Mouse (Mus musculus) E14TG2a.4 (cell line): ENCODE data around the gene Scamp5.

Experiments
- H3K27me3 ChIP-seq: 2 replicates; pipeline ENCODE4 v1.6.1; 2014; ENCODE audit warnings: low read length, control low read depth; ENCODE audit not compliant: insufficient read depth
- H3K36me3 ChIP-seq: 2 replicates; pipeline ENCODE4 v1.6.1; 2014; ENCODE audit warnings: low read length, control low read depth; ENCODE audit not compliant: insufficient read depth
- H3K4me1 ChIP-seq: replicated peaks from 2 replicates; pipeline ENCODE4 v1.6.1; 2014; ENCODE audit warnings: low read depth, low read length, control low read depth
- H3K4me3 ChIP-seq: replicated peaks from 2 replicates; pipeline ENCODE4 v1.5.1; 2014; ENCODE audit warnings: mild to moderate bottlenecking, low read length
- H3K9me3 ChIP-seq: 2 replicates; pipeline ENCODE4 v1.6.1; 2014; ENCODE audit warnings: low read length, control low read depth
- CTCF ChIP-seq: conservative IDR thresholded peaks from 2 replicates; pipeline ENCODE4 v1.5.1; 2014; ENCODE audit warnings: low read length
- NANOG ChIP-seq: IDR thresholded peaks from 2 replicates; pipeline ENCODE4 v1.6.1; 2014; ENCODE audit warnings: borderline replicate concordance, low read length, mixed read lengths
- POU5F1 ChIP-seq: IDR thresholded peaks from 2 replicates; pipeline ENCODE4 v1.6.1; 2014; ENCODE audit warnings: low read length, borderline replicate concordance

Gene Scamp5

GRCm38 (mm10) chr9:57467896-57468549 lies at the start of gene Scamp5:
Scamp5 (minus strand) TSS chr9:57468060.
- Histone ChIP-seq H3K9me3 (no peaks in the 10 kb centered on the region), H3K4me1 (peaks cover 56% of the 10 kb centered on the region)
- TF ChIP-seq NANOG = no peak
- no peak for TF ChIP-seq POU5F1
- TF ChIP-seq CTCF = no peak

DNA sequence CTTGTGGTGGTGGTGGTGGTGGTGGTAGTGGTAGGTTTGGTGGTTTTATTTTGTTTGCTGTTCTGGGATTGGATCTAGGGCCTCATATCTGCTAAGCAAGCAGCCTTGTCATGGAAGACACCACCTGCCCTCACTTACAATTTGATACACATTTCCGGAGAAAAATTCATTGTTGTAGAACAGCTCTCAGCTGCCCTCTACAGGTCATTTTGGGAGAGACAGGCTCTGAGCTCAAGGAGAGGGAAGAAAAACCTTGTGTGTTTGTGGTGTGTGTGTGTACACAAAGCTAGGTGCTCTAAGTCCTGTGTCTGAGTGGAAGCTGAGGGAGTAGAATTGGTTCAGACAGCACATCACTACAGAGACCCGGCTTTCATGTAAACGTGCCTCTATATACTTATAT lies 49.3 kb upstream of the Scamp5 start:
- no peak overlapping the region for H3K4me3 ChIP-seq
- peaks cover 8% of the 10 kb centered on the region for H3K36me3 ChIP-seq
- peak; percentile 86 for TF ChIP-seq CTCF
- TF ChIP-seq POU5F1 = no peak
- H3K9me3 ChIP-seq = no peaks in the 10 kb centered on the region
- H3K4me1 ChIP-seq = peaks cover 32% of the 10 kb centered on the region
- H3K27me3 ChIP-seq = no peaks in the 10 kb centered on the region

More at GRCm38 (mm10) chr9:57467896-57468549, at the start of gene Scamp5:
- no peaks in the 10 kb centered on the region for H3K27me3 ChIP-seq
- peak within 1 kb of the TSS; percentile 91 for H3K4me3 ChIP-seq
- H3K36me3 ChIP-seq = peaks cover 24% of the 10 kb centered on the region

DNA sequence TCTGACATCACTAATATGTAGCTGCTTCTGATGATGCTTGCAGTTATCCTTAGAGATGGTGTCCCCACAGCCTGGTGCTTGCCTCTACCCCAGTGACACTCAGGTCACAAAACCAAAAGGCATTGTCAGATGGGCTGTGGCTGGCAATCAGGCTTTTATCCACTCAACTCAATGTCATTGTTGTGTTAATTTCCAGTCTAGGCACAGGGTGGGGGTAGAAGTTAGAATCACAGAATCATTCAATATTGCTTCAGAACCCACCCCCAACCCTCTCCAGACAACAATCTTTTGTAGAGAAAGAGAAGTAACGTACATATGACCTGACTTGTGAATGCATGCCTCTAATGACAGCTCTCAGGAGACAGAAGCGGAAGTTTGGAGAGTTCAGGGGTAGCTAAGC lies 42.7 kb upstream of the Scamp5 start:
- peaks cover 63% of the 10 kb centered on the region for H3K4me1 ChIP-seq
- peaks cover 3% of the 10 kb centered on the region; the same call in 1 of the 2 replicates for H3K36me3 ChIP-seq
- TF ChIP-seq NANOG (peak; percentile 87), CTCF (no peak), POU5F1 (0 out of 2 replicates have a peak, but pooled peaks have one; percentile 55)
- H3K9me3 ChIP-seq = no peaks in the 10 kb centered on the region
- peak overlapping the region; percentile 51 for H3K4me3 ChIP-seq
- H3K27me3 ChIP-seq = no peaks in the 10 kb centered on the region

DNA sequence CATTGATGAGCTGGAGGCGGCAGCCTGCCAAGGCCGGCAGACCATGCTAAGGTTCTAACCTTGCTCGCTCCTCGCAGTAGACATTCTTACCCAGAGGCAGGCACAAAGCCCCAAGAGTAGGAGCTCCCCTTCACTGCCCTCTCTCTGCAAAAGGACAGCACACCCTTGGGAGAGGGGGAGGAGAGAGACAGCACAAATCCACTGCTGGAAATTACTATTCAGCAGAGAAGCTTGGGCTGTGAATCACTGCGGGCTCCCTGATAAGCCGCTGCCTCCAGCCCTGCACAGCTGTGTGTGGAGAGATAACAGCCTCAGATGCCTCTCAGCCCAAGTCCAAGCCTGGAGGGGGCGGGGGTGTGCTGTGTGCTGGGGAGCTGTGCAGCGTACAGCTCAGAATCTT lies 37.8 kb upstream of the Scamp5 start:
- TF ChIP-seq NANOG (no peak), POU5F1 (no peak)
- Histone ChIP-seq H3K27me3 (0 out of 2 replicates have a peak, but pooled peaks cover 2% of the 10 kb centered on the region), H3K9me3 (no peaks in the 10 kb centered on the region), H3K4me1 (peaks cover 72% of the 10 kb centered on the region), H3K36me3 (peaks cover 6% of the 10 kb centered on the region), H3K4me3 (peak overlapping the region; percentile 88)

GRCm38 (mm10) chr9:57504891-57505290 lies 37.0 kb upstream of the Scamp5 start:
- TF ChIP-seq CTCF (no peak), NANOG (no peak)
- peak overlapping the region; percentile 88 for H3K4me3 ChIP-seq
- 0 out of 2 replicates have a peak, but pooled peaks cover 2% of the 10 kb centered on the region for H3K27me3 ChIP-seq
- H3K9me3 ChIP-seq = no peaks in the 10 kb centered on the region
- peaks cover 72% of the 10 kb centered on the region for H3K4me1 ChIP-seq
- peaks cover 12% of the 10 kb centered on the region for H3K36me3 ChIP-seq

DNA sequence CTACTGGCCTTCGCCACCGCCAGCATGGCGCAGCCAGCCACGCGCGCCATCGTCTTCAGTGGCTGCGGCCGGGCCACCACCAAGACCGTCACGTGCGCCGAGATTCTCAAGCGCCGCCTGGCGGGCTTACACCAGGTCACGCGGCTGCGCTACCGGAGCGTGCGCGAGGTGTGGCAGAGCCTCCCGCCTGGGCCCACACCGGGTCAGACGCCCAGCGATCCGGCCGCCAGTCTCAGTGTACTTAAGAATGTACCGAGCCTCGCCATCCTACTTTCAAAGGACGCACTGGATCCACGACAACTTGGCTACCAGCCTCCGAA lies 36.5 kb upstream of the Scamp5 start:
- 0 out of 2 replicates have a peak, but pooled peaks cover 2% of the 10 kb centered on the region for H3K27me3 ChIP-seq
- H3K9me3 ChIP-seq = no peaks in the 10 kb centered on the region
- H3K36me3 ChIP-seq = peaks cover 18% of the 10 kb centered on the region
- peaks cover 74% of the 10 kb centered on the region for H3K4me1 ChIP-seq
- TF ChIP-seq CTCF = no peak
- TF ChIP-seq POU5F1 = no peak
- no peak for TF ChIP-seq NANOG
- H3K4me3 ChIP-seq = peak overlapping the region; percentile 88

GRCm38 (mm10) chr9:57503622-57504380 lies 35.9 kb upstream of the Scamp5 start, which contains the start of gene Rpp25:
Rpp25 (plus strand) TSS chr9:57504026.
- Histone ChIP-seq H3K27me3 (0 out of 2 replicates have a peak, but pooled peaks cover 2% of the 10 kb centered on the region), H3K4me1 (peaks cover 79% of the 10 kb centered on the region), H3K4me3 (peak within 1 kb of the TSS; percentile 88), H3K9me3 (no peaks in the 10 kb centered on the region), H3K36me3 (peaks cover 20% of the 10 kb centered on the region)
- TF ChIP-seq POU5F1 = no peak
- TF ChIP-seq CTCF = no peak
- no peak for TF ChIP-seq NANOG

DNA sequence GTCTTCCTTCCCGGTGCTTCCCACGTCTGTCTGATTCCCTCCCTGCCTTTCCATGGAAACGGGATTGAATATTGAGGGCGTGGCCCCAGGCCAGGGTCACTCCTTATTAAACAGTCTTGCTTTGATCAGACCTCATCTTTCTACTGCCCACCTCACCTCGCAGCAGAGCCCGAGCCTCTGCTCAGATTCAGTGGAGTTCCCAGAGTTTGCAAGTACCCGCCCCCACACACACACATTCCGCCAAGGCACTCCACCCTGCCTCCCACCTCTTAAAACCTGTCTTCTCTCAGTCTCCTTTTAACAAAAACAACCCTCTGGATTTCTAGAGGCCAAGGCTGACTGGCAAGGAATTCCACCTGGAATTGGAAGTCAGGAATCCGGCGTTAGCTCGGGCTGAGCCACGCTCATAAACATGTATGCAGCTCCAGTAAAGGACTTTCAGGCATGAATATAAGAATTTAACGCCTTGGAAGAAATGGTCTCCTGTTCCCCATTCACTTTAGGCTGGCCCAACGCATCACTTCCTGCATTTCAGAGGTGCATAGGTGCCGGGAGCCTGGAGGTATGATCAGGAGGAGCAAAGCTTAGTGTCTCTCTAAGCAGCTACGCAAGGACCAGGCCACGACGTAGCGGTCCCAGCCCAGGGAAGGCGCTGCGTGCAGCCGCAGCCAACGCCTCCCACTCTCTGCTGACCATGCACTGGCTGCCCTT lies 35.2 kb upstream of the Scamp5 start:
- TF ChIP-seq POU5F1 (no peak), NANOG (no peak), CTCF (no peak)
- Histone ChIP-seq H3K4me3 (peak overlapping the region; percentile 88), H3K9me3 (no peaks in the 10 kb centered on the region), H3K4me1 (peaks cover 87% of the 10 kb centered on the region), H3K27me3 (0 out of 2 replicates have a peak, but pooled peaks cover 2% of the 10 kb centered on the region), H3K36me3 (peaks cover 23% of the 10 kb centered on the region)
